Mouse (Mus musculus): ENCODE data around the gene Gltp.

Gltp gene

GRCm38 (mm10) chr5:114655721-114656120, 35.1 kb downstream of the Gltp start:
- DNase-seq, result no peak

GRCm38 (mm10) chr5:114653656-114654437, 36.9 kb downstream of the Gltp start:
- no peak for DNase-seq

GRCm38 (mm10) chr5:114651449-114651848, 39.3 kb downstream of the Gltp start:
- no peak for DNase-seq

- DNase-seq, result no peak
These were observed 39.8 kb downstream of the Gltp start for GRCm38 (mm10) chr5:114651002-114651401.

- DNase-seq, result no peak
These were observed 42.0 kb downstream of the Gltp start for GRCm38 (mm10) chr5:114648728-114649311.

- DNase-seq, result peak; percentile 58
These were observed 43.4 kb downstream of the Gltp start for GRCm38 (mm10) chr5:114647211-114647974.

- no peak for DNase-seq
These were observed 44.9 kb downstream of the Gltp start for GRCm38 (mm10) chr5:114645916-114646315.

GRCm38 (mm10) chr5:114644918-114645317, 45.9 kb downstream of the Gltp start:
- no peak for DNase-seq

- DNase-seq, result no peak
These were observed 50.0 kb downstream of the Gltp start for GRCm38 (mm10) chr5:114640809-114641208.

GRCm38 (mm10) chr5:114639645-114639957, 51.2 kb downstream of the Gltp start:
- no peak for DNase-seq

- peak; percentile 94 for DNase-seq
These were observed 51.8 kb downstream of the Gltp start for GRCm38 (mm10) chr5:114638769-114639644.

GRCm38 (mm10) chr5:114636091-114636490, 54.7 kb downstream of the Gltp start:
- no peak for DNase-seq

- peak; percentile 73 for DNase-seq
These were observed 59.4 kb downstream of the Gltp start for GRCm38 (mm10) chr5:114631336-114631735.

GRCm38 (mm10) chr5:114625590-114625989, 65.2 kb downstream of the Gltp start:
- peak; percentile 89 for DNase-seq

- DNase-seq, result peak; percentile 31
These were observed 70.5 kb downstream of the Gltp start for GRCm38 (mm10) chr5:114620305-114620704.

Measured in thymus, postnatal 4 days (tissue).